ENCODE assay signal across 8 mouse cellular contexts in the genomic region with DNA sequence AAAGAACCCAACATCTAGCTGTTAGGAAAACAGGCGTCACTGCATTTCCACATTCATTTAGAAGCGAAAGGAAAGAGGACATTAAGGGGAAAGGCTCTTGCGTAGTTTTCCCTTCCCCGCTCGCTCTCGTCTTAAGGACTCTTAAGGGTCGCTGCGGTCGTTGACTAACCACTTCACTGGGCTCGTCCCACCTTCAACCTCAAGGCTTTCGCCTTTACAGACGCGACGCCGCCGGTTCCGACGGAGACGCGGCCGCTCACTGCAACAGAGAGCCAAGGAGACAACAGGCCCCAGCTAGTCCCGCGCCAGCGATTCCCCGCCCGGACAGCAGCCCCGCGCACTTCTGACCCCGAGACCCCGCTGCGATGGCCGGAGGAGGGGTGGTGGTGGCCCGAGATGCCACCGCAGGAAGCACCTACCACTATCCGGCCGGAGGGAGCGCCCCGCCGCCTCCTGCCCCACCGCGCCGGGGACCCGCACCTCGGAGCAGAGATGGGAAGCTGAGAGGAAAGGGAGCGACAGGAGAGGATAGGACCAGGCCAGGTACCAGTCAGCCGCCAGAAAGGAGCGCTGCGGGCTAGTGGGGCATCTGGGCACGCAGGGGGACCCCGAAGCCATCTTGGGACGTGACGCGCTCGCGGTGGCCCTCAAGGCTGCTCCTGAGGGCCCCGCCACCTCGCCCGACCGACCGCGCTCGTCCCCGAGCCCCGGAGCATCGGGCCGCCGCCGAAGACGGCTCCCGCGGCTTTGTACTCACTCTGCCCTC. TPM values are rescaled to one million over a fixed set of nuclear protein-coding genes. Genes with fewer than 3 reads are reported as not detected.
A peak's percentile ranks its signal among the peaks of the same experiment; 100 is the strongest.
DNase-seq lines count a peak whose midpoint lies in the region; ATAC-seq lines count a peak whose summit lies in the region.

No protein-coding gene starts in this region.

- H3K9ac ChIP-seq in kidney, embryonic 14.5 days (ENCODE audit: low read depth, low read length) = peak overlapping the region; percentile 99
- H3K9ac ChIP-seq in liver, embryonic 15.5 days = peak overlapping the region; percentile 100
- H3K9ac ChIP-seq in stomach, embryonic 15.5 days = peak overlapping the region; percentile 97

- H3K4me2 ChIP-seq in kidney, embryonic 14.5 days (replicated peaks; ENCODE audit: low read depth, low read length) = peak overlapping the region; percentile 73
- peak overlapping the region; percentile 68 for H3K4me2 ChIP-seq in liver, embryonic 15.5 days
- H3K4me2 ChIP-seq in stomach, embryonic 15.5 days = peak overlapping the region; percentile 61

- H3K36me3 ChIP-seq in kidney, embryonic 14.5 days (ENCODE audit: control insufficient read depth, insufficient read depth, low read length) = no peaks in the 10 kb centered on the region
- peaks cover 3% of the 10 kb centered on the region; the same call in 1 of the 2 replicates for H3K36me3 ChIP-seq in liver, embryonic 15.5 days (replicated peaks)
- H3K36me3 ChIP-seq in stomach, embryonic 15.5 days = no peaks in the 10 kb centered on the region

- H3K27me3 ChIP-seq in kidney, embryonic 14.5 days (ENCODE audit: control insufficient read depth, insufficient read depth, low read length) = no peaks in the 10 kb centered on the region
- H3K27me3 ChIP-seq in liver, embryonic 15.5 days = no peaks in the 10 kb centered on the region
- H3K27me3 ChIP-seq in stomach, embryonic 15.5 days (replicated peaks) = no peaks in the 10 kb centered on the region

- H3K27ac ChIP-seq in kidney, embryonic 14.5 days (ENCODE audit: low read depth, low read length) = peak overlapping the region; percentile 97
- H3K27ac ChIP-seq in liver, embryonic 15.5 days (replicated peaks) = peak overlapping the region; percentile 96
- H3K27ac ChIP-seq in stomach, embryonic 15.5 days = peak overlapping the region; percentile 98

- ATAC-seq in kidney, embryonic 14.5 days (ENCODE audit: low FRiP score, low TSS enrichment) = peak; percentile 75
- ATAC-seq in liver, embryonic 15.5 days (ENCODE audit: insufficient read depth) = peak; percentile 77
- ATAC-seq in stomach, embryonic 15.5 days (ENCODE audit: insufficient read depth, low FRiP score, low read depth) = peak; percentile 65

- 0% methylated on average over 51 of the region's 71 CpGs for WGBS in kidney, embryonic 14.5 days
- WGBS in liver, embryonic 15.5 days (ENCODE audit: insufficient replicate concordance) = under 1% methylated on average over 64 of the region's 71 CpGs
- under 1% methylated on average over 71 of the region's 71 CpGs for WGBS in stomach, embryonic 15.5 days

- H3K4me1 ChIP-seq in kidney, embryonic 14.5 days (ENCODE audit: control insufficient read depth, insufficient read depth, low read length) = peaks cover 22% of the 10 kb centered on the region
- H3K4me1 ChIP-seq in liver, embryonic 15.5 days (replicated peaks) = peaks cover 41% of the 10 kb centered on the region
- H3K4me1 ChIP-seq in stomach, embryonic 15.5 days = peaks cover 15% of the 10 kb centered on the region; the same call in 1 of the 2 replicates

- peak; percentile 28 for DNase-seq in layer of hippocampus, adult 11-12 months (ENCODE audit: low spot score)
- DNase-seq in layer of hippocampus, postnatal 36 days = no peak
- DNase-seq in embryo, embryonic 10 days (ENCODE audit: low spot score) = peak; percentile 51
- peak; percentile 26 to 60 for DNase-seq in gastrocnemius, postnatal 4 days (ENCODE audit: low spot score in 2 of 2)
- peak; percentile 74 for DNase-seq in naive thymus-derived CD4-positive, alpha-beta T cell, adult 2 months (ENCODE audit: low read depth)

- peak overlapping the region; percentile 99 for H3K4me3 ChIP-seq in kidney, embryonic 14.5 days (ENCODE audit: low read length)
- peak overlapping the region; percentile 80 for H3K4me3 ChIP-seq in liver, embryonic 15.5 days (replicated peaks)
- H3K4me3 ChIP-seq in stomach, embryonic 15.5 days (replicated peaks) = peak overlapping the region; percentile 85

- H3K9me3 ChIP-seq in kidney, embryonic 14.5 days (ENCODE audit: control insufficient read depth, low read length) = no peaks in the 10 kb centered on the region
- no peaks in the 10 kb centered on the region for H3K9me3 ChIP-seq in liver, embryonic 15.5 days (replicated peaks)
- H3K9me3 ChIP-seq in stomach, embryonic 15.5 days = no peaks in the 10 kb centered on the region

RNA-seq across cellular contexts. Expression of a gene that starts 0.6 kb away (rescaled TPM):
- 100 to 1,000 TPM in 1 of 2 experiments, 10 to 100 TPM in 1; 92.3 to 105 TPM for total RNA-seq in layer of hippocampus, postnatal 36 days (2021)
- 10 to 100 TPM; 36.9 to 42.3 TPM for total RNA-seq in gastrocnemius, postnatal 4 days (2021)
- 60.1 and 136 TPM in 2 replicates for polyA plus RNA-seq in kidney, embryonic 14.5 days (2014; fragmentation: Nextera tagmentation; extraction: Ambion mirVana)
- 41.2 and 42.3 TPM in 2 replicates for polyA plus RNA-seq in liver, embryonic 15.5 days (2015; fragmentation: Nextera tagmentation; extraction: Ambion mirVana)
- polyA plus RNA-seq in stomach, embryonic 15.5 days (2015; fragmentation: Nextera tagmentation; extraction: Ambion mirVana) = 92.7 and 95.4 TPM in 2 replicates

RNA-seq across cellular contexts. Expression of a gene that starts 48.5 kb away (rescaled TPM):
- not detected for total RNA-seq in layer of hippocampus, postnatal 36 days (2021)
- total RNA-seq in gastrocnemius, postnatal 4 days (2021) = 10 to 100 TPM; 18.6 to 20.8 TPM
- 56.0 and 73.4 TPM in 2 replicates for polyA plus RNA-seq in kidney, embryonic 14.5 days (2014; fragmentation: Nextera tagmentation; extraction: Ambion mirVana)
- 16.3 and 18.5 TPM in 2 replicates for polyA plus RNA-seq in liver, embryonic 15.5 days (2015; fragmentation: Nextera tagmentation; extraction: Ambion mirVana)
- 64.3 and 72.4 TPM in 2 replicates for polyA plus RNA-seq in stomach, embryonic 15.5 days (2015; fragmentation: Nextera tagmentation; extraction: Ambion mirVana)

RNA-seq across cellular contexts. Expression of a gene that starts 55.8 kb away (rescaled TPM):
- 10 to 100 TPM; 10.4 to 12.6 TPM for total RNA-seq in layer of hippocampus, postnatal 36 days (2021)
- total RNA-seq in gastrocnemius, postnatal 4 days (2021) = 1 to 10 TPM; 2.4 to 2.9 TPM
- polyA plus RNA-seq in kidney, embryonic 14.5 days (2014; fragmentation: Nextera tagmentation; extraction: Ambion mirVana) = 8.4 and 11.9 TPM in 2 replicates
- polyA plus RNA-seq in liver, embryonic 15.5 days (2015; fragmentation: Nextera tagmentation; extraction: Ambion mirVana) = 2.4 and 2.5 TPM in 2 replicates
- 12.4 and 13.1 TPM in 2 replicates for polyA plus RNA-seq in stomach, embryonic 15.5 days (2015; fragmentation: Nextera tagmentation; extraction: Ambion mirVana)

Comparison
In these comparisons a context has a peak if more than half of its experiments do, and no peak if none do; other contexts are left out.
1. DNase-seq: peak in layer of hippocampus, adult 11-12 months (single experiment), embryo, embryonic 10 days (single experiment), gastrocnemius, postnatal 4 days (2 of 2) and naive thymus-derived CD4-positive, alpha-beta T cell, adult 2 months (single experiment); none in layer of hippocampus, postnatal 36 days (0 of 2).
2. Peak in every context shown above with its lines, with median percentiles within 50 percentile points of each other: ATAC-seq, H3K27ac ChIP-seq, H3K4me2 ChIP-seq, H3K4me3 ChIP-seq and H3K9ac ChIP-seq.